Mouse (Mus musculus) erythroblast, embryonic 14.5 days (primary cell): Measurements from ENCODE around the gene Ascc1.

Source experiments
- GATA1 ChIP-seq: IDR thresholded peaks from 2 replicates; pipeline ENCODE4 v1.6.1; 2012; ENCODE audit warnings: low read length, inconsistent platforms, mixed read lengths
- TAL1 ChIP-seq: IDR thresholded peaks from 3 replicates; pipeline ENCODE4 v1.6.1; 2012; ENCODE audit warnings: low read length, inconsistent platforms, mixed read lengths

- TF ChIP-seq TAL1: no peak
- TF ChIP-seq GATA1: no peak
Observed at GRCm38 (mm10) chr10:59977141-59977540, 25.5 kb upstream of the Ascc1 start.
